Mouse (Mus musculus): ENCODE results near the gene Dgkb. TPM values are rescaled to one million over a fixed set of nuclear protein-coding genes. Genes with fewer than 3 reads are reported as not detected.

The Dgkb gene
- polyA plus RNA-seq (2016; fragmentation: Nextera tagmentation; extraction: Ambion mirVana): 0.05 TPM in 1 of 2 replicates, not detected in the other

DNA sequence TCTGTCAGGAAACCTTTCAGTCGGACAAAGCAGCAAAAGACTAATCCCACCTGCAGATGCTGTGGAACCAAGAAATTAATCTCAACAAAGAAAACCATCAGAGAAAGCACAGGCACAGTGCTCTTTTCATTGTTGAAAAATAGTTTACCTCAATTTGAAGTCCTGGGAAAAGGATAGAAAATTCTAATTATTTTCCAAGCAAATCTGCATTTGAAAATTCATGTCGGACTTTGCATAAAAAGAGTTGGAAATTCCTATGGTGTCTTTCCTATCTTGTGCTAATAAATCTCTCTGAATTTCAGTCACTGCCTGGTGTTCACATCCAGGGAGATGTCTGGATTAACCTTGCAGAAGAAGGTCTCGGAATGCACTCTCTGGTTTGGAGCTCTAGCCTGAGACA lies at the start of gene Dgkb:
Gene Dgkb, plus strand, starts transcription at position 301 of the 400 bp plus-strand sequence.
- Histone ChIP-seq H3K4me1 (no peaks in the 10 kb centered on the region), H3K9me3 (no peaks in the 10 kb centered on the region), H3K27ac (no peak within 1 kb of the TSS), H3K4me3 (no peak within 1 kb of the TSS), H3K36me3 (no peaks in the 10 kb centered on the region), H3K27me3 (ENCODE audit: insufficient read depth, poor library complexity, severe bottlenecking) (no peaks in the 10 kb centered on the region)
- WGBS: 75% methylated on average over 3 of the region's 3 CpGs
- no peak for DNase-seq (ENCODE audit: low spot score)

DNA sequence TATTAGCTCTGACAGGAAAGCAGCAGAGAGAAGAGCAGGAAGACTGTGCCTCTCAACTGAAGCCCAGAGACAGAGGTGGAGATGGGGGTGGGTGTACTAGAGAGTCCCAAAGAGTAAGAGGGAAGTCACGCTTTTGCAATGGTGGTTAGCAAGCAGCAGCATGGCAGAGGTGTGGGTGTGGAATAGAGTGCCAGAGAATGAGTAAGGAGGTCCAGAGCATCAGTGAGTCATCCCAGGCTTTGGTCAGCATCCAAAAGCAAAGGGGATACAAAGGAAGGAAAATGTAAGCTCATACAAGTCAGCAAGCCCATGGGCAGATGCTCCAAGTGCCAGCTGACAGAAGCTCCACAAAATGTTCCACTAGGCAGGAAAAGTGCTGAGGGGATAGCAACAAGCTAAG lies 47.7 kb upstream of the Dgkb start:
- no peak for DNase-seq (ENCODE audit: low spot score)
- 70% methylated on average over 1 of the region's 1 CpGs for WGBS
- Histone ChIP-seq H3K4me3 (no peak overlapping the region), H3K9me3 (no peaks in the 10 kb centered on the region), H3K4me1 (no peaks in the 10 kb centered on the region), H3K27me3 (ENCODE audit: insufficient read depth, poor library complexity, severe bottlenecking) (no peaks in the 10 kb centered on the region), H3K27ac (no peak overlapping the region), H3K36me3 (no peaks in the 10 kb centered on the region)

DNA sequence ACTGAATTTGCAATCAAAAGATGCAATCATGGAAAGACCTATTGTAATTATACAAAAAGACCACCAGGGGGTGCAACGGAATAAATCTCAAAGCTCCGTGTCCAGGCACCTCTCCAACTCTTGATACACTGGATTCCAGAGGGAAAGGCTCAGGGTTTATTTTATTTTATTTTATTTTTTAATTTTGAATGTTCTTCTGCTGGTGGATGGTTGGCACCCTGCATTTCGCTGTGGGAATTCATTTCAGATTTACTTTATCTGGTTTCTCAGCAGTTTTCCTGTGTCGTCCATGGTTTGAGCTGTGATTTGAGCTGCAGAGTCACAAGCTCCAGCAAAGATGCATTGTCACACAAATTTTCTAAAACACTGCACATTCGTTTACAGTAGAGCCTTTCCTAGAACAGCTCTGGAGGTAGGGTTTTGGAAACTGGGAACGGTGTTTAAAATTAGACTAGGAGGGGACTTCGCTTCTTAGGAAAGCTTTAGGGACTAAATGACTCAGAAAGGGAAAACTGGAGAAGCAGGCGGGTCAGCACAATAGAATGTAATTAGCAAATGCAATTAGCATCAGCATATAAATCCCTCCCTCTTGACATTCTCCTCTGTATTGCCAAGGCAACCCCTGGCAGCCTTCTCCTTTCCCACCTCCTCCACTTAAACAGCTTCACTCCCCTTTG lies 43.7 kb upstream of the Dgkb start:
- no peaks in the 10 kb centered on the region for H3K36me3 ChIP-seq
- H3K4me3 ChIP-seq: peak overlapping the region; percentile 15; the same call in 1 of the 2 replicates

DNA sequence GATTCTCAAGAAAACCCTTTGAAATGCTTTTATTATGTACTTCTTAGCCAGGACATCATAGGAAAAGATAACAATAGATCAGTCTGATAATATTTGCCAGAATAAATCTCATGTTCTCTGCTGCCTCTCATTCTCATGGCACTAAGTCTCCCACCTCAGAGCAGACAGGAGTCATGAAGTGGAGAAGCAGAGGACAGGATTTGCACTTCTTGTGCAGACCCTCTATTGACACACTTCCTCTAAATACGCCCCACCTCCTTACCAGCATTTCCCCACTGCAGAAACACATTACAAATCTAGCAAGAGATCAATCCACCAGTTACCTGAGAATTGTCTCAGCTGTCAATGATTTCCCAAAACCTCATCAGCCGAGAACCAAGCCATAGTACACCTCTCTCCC lies 42.9 kb upstream of the Dgkb start:
- H3K27me3 ChIP-seq (ENCODE audit: insufficient read depth, poor library complexity, severe bottlenecking): no peaks in the 10 kb centered on the region

More for the DNA sequence above, 43.7 kb upstream of the Dgkb start:
- no peak for DNase-seq (ENCODE audit: low spot score)
- 17% methylated on average over 8 of the region's 8 CpGs for WGBS
- H3K9me3 ChIP-seq: no peaks in the 10 kb centered on the region
- H3K27me3 ChIP-seq (ENCODE audit: insufficient read depth, poor library complexity, severe bottlenecking): no peaks in the 10 kb centered on the region
- H3K4me1 ChIP-seq: no peaks in the 10 kb centered on the region
- no peak overlapping the region for H3K27ac ChIP-seq

DNA sequence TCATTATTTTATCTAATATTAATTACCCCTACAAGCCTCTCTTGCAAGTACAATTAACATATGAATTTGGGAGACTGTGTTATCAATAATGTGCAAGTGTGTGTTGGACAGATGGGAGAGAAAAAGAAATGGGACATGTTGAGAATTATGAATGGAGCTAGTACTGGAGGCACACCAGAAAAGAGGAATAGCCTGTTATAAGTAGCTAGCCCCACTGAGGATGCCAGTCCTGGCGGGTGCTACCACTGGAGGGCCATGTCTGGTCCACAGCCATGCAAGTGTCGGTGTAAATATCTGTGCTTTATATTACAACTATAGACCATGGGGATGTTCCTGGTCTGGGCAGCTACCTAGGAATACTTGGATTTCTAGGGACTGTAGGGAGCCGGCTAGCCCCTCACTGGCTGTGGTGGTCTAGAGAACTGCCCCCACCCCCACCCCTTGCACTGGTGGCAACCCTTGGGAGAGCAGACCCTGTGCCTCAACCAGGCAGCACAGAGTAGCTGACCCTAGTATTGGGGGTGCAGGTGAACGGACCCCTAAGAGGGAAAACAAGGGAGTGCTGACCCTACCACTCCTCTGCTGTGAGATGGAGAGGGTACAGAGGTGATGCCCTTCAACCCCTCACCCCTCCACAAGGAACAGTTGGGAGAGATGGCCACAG lies 21.1 kb upstream of the Dgkb start:
- H3K4me3 ChIP-seq: no peak overlapping the region
- H3K4me1 ChIP-seq: no peaks in the 10 kb centered on the region
- H3K36me3 ChIP-seq: no peaks in the 10 kb centered on the region
- 82% methylated on average over 4 of the region's 4 CpGs for WGBS
- no peak overlapping the region for H3K27ac ChIP-seq
- no peaks in the 10 kb centered on the region for H3K27me3 ChIP-seq (ENCODE audit: insufficient read depth, poor library complexity, severe bottlenecking)
- no peak for DNase-seq (ENCODE audit: low spot score)
- H3K9me3 ChIP-seq: no peaks in the 10 kb centered on the region

More for the DNA sequence above, 42.9 kb upstream of the Dgkb start:
- Histone ChIP-seq H3K4me1 (no peaks in the 10 kb centered on the region), H3K9me3 (no peaks in the 10 kb centered on the region), H3K4me3 (no peak overlapping the region), H3K27ac (no peak overlapping the region), H3K36me3 (no peaks in the 10 kb centered on the region)
- no peak for DNase-seq (ENCODE audit: low spot score)
- 41% methylated on average over 2 of the region's 2 CpGs for WGBS

DNA sequence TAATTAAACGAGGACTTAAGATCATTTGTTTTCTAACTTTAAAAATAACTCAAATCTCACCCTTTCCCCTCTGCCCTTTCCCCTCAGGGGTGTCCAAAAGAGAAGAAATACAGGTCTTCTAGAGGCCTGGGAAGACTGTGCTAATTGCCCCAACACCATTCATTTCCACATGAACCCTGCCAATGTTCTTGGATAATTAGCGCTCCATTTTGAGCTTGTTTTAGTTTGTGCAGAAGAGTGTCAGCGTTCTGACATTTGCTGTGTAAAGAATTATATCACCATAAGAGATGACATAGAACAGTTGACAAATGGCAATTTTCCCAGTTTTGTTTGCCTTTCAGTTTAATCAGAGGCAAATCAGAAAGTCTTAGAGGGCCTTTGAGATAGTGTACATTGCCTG lies 3.4 kb upstream of the Dgkb start:
- no peak for DNase-seq (ENCODE audit: low spot score)
- 83% methylated on average over 3 of the region's 3 CpGs for WGBS
- H3K4me1 ChIP-seq: no peaks in the 10 kb centered on the region
- no peaks in the 10 kb centered on the region for H3K27me3 ChIP-seq (ENCODE audit: insufficient read depth, poor library complexity, severe bottlenecking)
- H3K9me3 ChIP-seq: no peaks in the 10 kb centered on the region
- H3K4me3 ChIP-seq: no peak overlapping the region
- H3K36me3 ChIP-seq: no peaks in the 10 kb centered on the region
- no peak overlapping the region for H3K27ac ChIP-seq

DNA sequence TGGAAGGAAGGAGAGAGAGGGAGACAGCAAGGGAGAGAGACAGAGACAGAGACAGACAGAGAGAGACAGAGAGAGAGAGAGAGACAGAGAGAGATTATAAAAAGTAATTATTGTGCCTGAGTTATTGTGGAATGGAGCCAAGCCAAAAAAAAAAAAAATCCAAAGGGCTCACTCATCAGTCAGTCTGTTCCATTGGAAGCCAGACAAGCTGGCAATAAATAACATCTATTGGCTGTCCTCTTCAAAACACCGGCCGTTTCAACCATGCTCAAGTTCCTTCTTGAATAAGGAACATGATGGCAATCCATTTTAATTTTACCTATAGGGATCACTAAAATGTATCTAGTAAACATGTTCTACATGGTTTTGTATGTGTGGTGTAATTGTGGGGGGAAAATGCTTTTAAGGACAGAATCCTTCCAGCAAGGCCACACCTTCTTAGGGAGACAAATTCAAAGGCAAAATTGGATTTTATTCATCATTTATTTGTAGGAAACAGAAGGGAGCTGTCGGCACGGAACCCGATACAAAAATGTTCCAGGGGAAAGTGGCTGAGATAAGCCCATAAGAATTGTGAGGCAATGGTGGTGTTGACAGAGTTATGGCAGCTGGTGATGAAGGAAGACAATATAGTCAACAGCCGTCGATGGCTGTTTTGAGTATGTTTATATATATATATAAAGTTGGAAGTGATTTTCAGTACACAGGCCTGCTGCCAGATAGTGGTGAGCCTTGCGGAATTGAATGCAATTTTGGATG lies 3.7 kb downstream of the Dgkb start:
- no peaks in the 10 kb centered on the region for H3K4me1 ChIP-seq
- 81% methylated on average over 8 of the region's 8 CpGs for WGBS
- DNase-seq (ENCODE audit: low spot score): no peak
- no peaks in the 10 kb centered on the region for H3K9me3 ChIP-seq
- H3K27me3 ChIP-seq (ENCODE audit: insufficient read depth, poor library complexity, severe bottlenecking): no peaks in the 10 kb centered on the region
- H3K4me3 ChIP-seq: no peak overlapping the region
- H3K36me3 ChIP-seq: no peaks in the 10 kb centered on the region
- no peak overlapping the region for H3K27ac ChIP-seq

DNA sequence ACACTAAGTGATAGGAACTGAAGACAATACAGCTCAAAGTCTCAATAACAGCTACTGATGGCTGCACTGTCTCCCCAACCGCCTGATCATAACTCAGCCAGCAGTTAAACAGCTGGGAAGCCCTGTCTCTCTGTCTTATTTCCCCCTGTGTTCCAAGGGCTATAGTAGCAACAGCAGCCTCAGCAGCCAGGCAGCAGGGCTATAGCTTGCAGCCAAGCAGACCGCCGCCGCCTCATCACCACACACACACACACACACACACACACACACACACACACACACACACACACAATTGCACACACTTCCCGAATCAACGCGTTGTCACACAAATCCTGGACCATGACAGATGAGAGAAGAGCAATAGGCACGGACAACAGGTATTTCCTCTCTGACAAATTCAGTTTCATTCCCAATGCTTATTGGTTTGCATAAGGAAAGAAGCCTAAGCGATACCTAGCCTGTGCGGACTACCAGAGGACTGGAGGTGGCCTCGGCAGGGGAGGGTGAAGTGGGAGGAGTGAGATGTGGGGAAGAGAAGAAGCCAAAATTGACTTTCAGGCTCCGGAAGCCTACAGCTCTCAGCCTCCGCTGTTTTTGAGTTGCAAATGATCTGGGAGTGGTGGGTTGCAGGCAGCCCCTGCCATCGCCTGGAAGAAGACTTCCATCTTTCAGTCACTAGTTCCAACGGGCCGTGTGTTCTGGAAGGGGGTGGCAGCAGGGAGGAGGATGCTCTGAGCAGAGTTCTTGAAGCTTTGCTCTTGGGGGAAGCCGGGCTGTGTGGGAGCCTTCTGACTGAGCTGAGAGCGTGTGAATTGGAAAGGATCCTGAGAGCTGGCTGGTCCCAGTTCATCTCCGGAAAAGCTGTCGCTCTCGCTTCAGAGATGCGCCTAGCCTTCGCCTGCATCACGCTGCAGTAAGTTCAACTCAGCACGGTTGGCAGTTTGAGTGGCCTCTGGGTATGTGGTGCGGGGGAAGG lies 62.8 kb downstream of the Dgkb start:
- H3K4me1 ChIP-seq: no peaks in the 10 kb centered on the region
- no peak for DNase-seq (ENCODE audit: low spot score)
- no peak overlapping the region for H3K27ac ChIP-seq
- peak overlapping the region; percentile 60 for H3K4me3 ChIP-seq
- H3K27me3 ChIP-seq (ENCODE audit: insufficient read depth, poor library complexity, severe bottlenecking): no peaks in the 10 kb centered on the region
- 2% methylated on average over 26 of the region's 26 CpGs for WGBS
- H3K9me3 ChIP-seq: no peaks in the 10 kb centered on the region
- H3K36me3 ChIP-seq: no peaks in the 10 kb centered on the region

DNA sequence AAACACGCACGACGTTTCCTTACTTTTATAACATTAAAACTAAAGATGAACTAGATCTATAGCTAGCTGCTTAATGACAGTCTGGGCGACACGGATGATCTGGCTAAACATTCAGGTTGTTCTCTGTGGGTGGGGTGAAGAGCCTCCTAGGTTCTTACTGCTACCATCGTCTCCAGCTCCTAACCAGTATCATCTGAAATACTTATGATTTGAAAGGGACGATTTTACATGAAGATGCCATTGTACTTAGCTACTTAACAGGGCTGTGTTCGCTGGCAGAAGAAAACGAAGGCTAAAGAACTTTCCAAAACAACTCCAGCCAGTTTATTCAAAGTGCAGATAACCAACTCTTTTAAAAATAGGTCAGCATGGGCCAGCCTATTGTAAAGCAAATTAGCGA lies 63.9 kb downstream of the Dgkb start:
- no peak for DNase-seq (ENCODE audit: low spot score)
- H3K4me3 ChIP-seq: peak overlapping the region; percentile 60
- H3K4me1 ChIP-seq: no peaks in the 10 kb centered on the region
- H3K27me3 ChIP-seq (ENCODE audit: insufficient read depth, poor library complexity, severe bottlenecking): no peaks in the 10 kb centered on the region
- 9% methylated on average over 10 of the region's 10 CpGs for WGBS
- H3K27ac ChIP-seq: no peak overlapping the region
- no peaks in the 10 kb centered on the region for H3K9me3 ChIP-seq
- H3K36me3 ChIP-seq: no peaks in the 10 kb centered on the region

DNA sequence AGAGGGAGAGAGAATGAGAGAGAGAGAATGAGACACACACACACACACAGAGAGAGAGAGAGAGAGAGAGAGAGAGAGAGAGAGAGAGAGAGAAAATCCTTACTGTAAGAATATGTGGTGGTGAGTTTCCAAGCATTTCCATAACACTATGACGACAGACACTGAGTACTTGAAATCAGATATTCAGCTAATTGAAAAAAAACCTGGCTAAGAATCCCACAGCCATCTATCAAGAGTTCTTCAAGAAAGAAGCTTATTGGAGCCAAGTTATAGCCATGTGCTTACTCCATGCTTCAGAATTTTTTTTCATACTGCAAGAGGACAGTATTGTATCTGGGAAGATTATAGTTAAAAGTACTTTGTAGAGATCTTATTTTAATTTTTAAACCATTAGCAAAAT lies 65.3 kb downstream of the Dgkb start:
- Histone ChIP-seq H3K4me1 (no peaks in the 10 kb centered on the region), H3K4me3 (no peak overlapping the region), H3K36me3 (no peaks in the 10 kb centered on the region), H3K9me3 (no peaks in the 10 kb centered on the region), H3K27me3 (ENCODE audit: insufficient read depth, poor library complexity, severe bottlenecking) (no peaks in the 10 kb centered on the region), H3K27ac (no peak overlapping the region)
- no peak for DNase-seq (ENCODE audit: low spot score)
- 75% methylated on average over 1 of the region's 1 CpGs for WGBS

DNA sequence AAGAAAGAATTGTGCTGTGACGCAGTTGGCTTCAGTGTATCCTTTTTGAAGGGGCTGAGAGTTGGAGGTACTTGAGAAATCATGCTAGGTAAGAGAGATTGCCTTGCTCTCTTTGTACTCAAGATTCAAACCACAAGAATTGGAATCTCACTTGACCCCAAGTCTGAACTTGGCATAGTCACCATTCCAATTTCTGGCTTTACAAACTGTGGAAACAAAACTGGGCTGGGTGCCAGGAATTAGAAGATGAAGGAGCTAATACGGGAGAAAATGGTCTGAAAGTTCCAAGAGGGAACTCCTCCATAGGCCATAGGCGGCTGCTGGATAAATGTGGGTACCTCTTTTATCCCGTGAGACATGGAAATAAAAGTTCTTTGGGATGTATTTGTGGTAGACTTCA lies 66.3 kb downstream of the Dgkb start:
- H3K4me3 ChIP-seq: no peak overlapping the region
- no peak overlapping the region for H3K27ac ChIP-seq
- H3K4me1 ChIP-seq: no peaks in the 10 kb centered on the region
- no peaks in the 10 kb centered on the region for H3K27me3 ChIP-seq (ENCODE audit: insufficient read depth, poor library complexity, severe bottlenecking)
- WGBS: 74% methylated on average over 4 of the region's 4 CpGs
- DNase-seq (ENCODE audit: low spot score): no peak
- no peaks in the 10 kb centered on the region for H3K9me3 ChIP-seq
- no peaks in the 10 kb centered on the region for H3K36me3 ChIP-seq

DNA sequence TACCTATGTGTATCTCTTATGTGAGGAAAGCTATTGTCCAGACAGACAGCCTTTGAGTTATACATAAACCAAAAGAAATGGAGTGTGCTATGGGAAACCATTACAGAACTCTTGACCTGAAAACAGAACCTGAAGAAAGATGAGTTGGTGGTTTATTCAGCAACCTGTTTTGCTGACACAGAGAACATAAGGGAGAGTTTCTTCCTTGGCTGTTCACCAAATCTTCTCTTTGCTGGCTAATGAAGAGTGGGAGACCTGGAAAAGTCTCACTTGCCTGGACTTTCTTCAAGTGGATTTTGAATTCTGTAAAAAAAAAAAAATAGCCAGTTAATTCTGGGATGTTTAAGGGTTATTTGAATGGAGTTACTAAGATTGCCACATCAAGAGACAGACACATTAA lies 71.1 kb downstream of the Dgkb start:
- H3K4me3 ChIP-seq: no peak overlapping the region
- no peak overlapping the region for H3K27ac ChIP-seq
- no peaks in the 10 kb centered on the region for H3K27me3 ChIP-seq (ENCODE audit: insufficient read depth, poor library complexity, severe bottlenecking)
- H3K36me3 ChIP-seq: no peaks in the 10 kb centered on the region
- DNase-seq (ENCODE audit: low spot score): no peak
- no peaks in the 10 kb centered on the region for H3K9me3 ChIP-seq
- no peaks in the 10 kb centered on the region for H3K4me1 ChIP-seq

Measured in heart, embryonic 10.5 days (tissue).